Mouse (Mus musculus) frontal cortex, postnatal 14 days (tissue): ENCODE data around the gene Cd3e.
"Not testable (repeated sequence)": the region's sequence is repeated elsewhere in the genome, so short reads cannot be mapped to it uniquely, and the experiment has no call there.

ENCODE experiments used
- DNase-seq, 2 experiments: peaks; one replicate each; pipeline ENCODE4 v3.0.0; 2022; ENCODE audit warnings: low spot score in 2 of 2

Cd3e gene

DNA sequence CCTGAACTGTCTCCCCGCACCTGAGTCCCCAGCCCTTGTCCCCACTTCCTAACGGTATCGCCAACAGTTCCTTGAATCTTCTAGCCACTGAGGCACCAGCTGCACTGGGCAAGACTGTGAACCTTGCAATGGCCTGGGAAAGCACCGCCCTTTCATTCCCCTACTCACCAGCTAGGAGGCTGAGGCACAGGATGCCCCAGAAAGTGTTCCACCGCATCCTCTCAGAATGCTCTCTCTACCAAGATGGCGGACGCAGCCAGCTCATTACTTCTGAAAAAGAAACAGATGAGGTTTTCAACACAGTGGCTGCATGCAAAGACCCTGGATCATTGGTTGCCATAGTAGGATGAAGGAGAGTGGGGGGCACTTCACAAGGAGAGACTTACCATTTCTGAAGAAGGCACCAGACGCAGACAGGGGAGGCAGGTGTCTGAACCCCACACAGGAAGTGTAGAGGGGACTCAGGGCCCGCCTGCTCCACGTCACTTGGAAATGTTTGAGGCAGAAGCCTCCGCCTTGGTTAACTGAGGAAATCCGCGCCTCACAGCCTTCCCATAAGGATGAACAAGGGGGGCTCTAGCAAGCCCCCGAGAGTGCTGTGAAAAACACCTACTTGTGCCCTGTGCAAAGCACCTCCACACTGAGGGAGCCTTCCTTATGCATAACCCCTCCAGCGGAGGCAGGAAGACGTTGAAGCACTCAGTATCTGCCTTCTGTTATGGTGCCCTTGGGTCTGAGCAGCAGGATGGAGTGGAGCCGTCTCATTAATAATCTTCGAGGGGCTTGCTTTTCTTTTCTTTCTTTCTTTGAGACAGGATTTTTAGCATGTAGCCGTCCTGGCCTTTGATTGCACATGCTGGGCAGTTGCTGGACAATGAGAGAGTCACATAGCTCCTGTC is at the start of gene Cd3e:
Gene Cd3e, minus strand, starts transcription at position 448 of the 899 bp plus-strand sequence.
- no peak for DNase-seq

DNA sequence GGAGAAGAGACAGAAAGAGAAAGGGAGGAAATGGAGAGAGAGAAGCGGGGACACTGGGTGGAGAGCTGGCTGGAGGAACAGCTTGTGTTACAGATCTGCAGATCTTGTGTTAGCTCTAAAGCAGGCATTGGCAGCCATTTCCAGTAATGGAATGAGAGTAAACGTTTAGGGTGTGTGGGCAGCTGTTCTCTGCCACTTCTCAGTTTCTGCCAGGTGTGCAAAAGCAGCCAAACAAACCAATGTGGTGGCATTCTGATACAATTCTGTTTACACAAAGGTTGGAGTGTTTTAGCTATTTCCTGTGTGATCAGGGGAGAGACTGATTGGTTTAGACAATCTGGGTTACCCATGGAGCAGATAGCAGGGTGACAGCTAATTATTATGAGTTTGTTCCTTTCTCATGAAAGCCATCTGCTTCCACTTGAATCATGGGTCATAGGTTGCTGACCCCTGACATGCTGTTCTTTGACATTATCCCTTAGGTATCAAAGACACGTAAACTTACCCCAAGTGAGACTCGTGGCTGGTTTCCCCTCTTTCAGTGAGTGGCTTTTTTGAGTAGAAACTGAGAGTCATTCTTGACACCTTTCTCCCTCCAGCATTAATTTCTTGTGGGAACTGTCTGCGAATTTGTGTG is 49.0 kb upstream of the Cd3e start:
- no peak for DNase-seq

DNA sequence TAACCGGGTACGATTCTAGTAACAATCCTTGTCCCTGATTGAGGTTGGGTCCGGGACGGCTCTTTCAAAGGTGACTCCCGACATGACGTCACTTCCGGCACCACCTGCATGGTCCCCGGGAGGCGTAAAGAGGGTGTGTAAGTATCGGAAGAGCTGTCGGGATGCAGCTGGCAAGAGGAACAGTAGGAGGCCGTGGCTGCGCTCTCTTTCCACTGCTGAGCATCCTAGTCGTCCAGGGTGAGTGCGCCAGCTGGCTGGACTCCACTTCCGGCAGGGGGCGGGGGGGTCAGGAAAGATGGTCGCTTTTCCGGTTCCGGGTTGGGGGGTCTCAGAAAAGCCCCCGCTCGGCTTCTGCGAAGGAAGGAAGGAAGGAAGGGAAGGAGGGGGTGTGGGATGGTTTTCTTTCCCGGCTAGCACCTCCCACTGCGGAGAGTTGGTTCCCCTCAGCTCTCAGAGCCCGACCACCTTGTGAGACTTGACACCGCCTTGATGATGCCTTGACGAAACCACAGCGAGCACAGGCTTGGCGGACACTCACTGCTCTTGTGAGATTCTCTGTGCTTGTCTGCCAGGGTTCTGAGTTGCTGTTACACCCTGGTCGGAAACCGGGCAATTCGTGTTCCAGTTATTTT is 45.8 kb upstream of the Cd3e start, which contains the start of gene Mpzl3:
Gene Mpzl3, plus strand, starts transcription at position 105 of the 632 bp plus-strand sequence.
- DNase-seq: peak; percentile 79 to 83

DNA sequence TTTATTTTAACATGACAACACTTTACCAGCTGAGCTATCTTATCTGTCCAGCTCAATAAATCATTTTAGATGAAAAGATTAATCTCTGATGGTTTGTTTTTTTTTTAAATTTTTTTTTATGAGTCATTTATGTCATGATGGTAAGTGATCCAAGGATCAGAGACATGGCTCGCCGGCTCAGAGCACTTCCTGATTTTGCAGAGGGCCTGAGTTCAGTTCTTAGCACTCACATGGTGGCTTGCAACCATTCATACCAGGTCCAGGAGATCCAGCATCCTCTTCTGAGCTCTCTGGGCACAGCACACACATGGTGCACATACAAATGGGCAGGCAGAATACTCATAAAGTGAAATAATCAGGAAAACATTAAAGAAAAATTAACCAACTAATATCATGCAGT is 40.9 kb upstream of the Cd3e start:
- no peak for DNase-seq

DNA sequence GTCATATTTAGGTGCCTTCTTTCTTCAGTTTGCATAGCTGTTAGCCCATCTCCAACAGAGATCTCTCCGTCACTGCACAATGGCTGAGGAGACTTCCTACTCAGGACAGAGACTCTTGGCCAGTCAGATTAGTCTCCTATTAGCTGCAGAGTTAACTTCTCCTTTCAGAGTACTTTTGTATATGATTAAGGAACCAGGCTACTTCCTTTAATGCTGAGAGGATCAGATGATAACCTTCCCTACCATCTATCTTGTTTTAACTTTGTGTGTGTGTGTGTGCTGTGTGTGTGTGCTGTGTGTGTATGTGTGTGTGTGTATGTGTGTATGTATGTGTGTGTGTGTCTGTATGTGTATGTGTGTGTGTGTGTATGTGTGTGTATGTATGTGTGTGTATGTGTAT is 40.3 kb upstream of the Cd3e start:
- DNase-seq: no peak

DNA sequence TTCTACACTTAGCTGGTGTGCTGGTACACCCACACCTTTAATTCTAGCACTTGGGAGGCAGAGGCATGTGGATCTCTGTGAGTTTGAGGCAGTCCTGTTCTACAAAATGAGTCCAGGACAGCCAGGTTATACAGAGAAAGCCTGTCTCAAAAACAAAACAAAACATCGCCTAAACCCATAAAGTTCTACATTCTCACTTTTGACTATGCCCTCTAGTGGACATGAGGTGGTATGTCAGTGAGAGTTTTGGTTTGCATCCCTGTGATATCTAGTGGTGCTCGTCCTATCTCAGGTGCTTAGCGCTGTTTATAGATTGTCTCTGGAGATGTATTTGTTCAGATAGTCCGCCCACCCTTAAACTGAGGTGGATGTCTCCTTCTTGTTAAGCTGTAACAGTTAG is 39.1 kb upstream of the Cd3e start:
- peak in 1 of 2 experiments; percentile 5 for DNase-seq

DNA sequence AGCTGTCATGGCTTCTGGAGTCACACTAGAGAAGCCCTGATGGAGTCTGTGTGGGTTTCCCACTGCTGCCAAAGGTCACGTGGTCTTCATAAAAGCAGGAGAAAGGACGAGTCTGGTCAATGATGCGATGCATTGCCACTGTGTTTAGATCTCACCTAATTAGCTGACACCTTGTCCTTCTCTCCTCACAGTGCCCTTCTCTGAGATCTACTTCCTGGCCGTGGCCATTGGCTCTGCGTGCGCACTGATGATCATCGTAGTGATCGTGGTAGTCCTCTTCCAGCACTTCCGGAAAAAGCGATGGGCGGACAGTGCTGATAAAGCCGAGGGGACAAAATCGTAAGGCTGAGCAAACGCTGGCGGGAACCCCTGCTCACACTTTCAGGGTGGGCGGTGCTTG is 37.5 kb upstream of the Cd3e start:
- DNase-seq: no peak

DNA sequence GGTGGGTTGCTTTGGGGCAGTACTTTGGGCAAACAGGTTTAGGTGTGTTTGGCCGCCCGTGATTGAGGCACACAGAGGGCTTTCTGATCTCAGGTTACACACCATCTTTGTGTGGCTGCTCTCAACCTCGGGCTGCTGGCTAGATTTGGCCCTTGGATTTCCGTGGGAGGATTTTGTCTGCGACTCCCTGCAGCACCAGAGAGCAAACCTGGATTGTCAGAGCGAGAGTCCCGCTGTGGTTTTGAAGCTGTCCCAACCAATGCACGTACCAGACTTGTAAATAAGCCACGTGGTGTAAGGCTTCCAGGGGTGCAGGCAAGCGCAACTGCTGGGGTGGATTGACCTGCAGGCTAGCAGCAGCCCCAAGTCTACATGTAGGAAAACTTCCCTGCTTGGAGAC is 33.5 kb upstream of the Cd3e start:
- DNase-seq: no peak

DNA sequence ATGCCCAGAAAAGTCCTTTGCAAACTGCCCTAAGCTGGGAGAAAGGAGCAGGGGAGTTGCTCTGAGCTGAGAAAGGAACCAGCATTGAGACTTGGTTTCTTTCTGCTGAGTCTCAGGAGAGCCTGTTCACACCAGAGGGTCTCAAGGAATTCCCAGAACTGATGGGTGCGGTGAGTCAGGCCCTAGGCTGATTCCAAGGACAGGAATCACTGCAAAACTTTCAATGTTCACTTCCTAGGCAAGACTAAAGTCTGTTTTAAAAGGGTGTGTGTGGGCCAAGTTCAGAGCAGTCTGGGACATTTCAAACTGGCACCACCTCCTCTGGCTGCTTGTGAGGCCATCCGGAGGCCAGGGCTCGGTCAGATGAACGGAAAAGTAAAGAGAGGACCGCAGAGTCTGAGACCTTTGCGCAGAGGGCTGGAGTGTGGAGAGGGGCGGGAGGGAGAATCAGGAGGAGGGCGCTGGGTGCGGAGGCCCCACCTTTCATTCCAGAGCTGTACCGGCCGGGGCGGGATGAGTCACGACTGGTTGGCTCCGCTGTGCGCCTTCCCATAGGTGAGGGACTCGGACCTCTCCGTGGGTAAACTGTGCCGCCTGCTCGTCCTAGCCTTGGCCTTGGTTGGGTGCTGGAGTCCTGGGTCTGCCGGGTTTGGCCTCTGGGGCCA is 32.8 kb upstream of the Cd3e start:
- no peak for DNase-seq

DNA sequence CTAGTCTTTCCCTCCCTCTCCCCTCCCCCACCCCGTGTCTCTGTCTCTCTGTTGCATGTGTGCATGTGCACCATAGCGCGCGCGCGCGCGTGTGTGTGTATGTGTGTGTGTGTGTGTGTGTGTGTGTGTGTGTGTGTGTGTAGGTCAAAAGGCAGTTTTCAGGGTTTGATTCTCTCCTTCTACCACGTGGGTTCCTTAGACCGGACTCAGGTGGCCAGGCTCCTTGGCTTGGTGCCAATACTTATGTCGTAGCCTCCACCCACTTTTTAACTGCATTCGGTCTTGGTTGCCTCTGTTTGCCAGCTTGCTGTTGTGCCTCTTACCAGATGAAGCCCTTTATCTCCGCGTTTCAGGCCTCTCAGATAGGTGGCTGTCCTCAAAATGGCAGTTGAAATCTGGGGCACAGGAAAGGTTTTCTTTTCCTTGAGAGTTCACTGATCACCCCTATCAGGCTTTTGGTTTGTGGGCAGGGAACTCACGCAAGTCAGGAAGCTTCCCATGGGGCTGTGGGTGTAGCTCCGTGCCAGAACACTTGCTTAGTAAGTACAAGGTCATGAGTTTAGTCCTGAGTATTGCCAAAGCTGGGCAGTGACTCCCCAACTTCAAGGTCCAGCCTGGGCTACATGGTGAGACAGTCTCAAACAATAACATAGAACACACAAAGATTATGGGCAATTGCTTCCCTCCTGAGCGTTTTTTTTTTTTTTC is 31.9 kb upstream of the Cd3e start:
- DNase-seq: no peak

DNA sequence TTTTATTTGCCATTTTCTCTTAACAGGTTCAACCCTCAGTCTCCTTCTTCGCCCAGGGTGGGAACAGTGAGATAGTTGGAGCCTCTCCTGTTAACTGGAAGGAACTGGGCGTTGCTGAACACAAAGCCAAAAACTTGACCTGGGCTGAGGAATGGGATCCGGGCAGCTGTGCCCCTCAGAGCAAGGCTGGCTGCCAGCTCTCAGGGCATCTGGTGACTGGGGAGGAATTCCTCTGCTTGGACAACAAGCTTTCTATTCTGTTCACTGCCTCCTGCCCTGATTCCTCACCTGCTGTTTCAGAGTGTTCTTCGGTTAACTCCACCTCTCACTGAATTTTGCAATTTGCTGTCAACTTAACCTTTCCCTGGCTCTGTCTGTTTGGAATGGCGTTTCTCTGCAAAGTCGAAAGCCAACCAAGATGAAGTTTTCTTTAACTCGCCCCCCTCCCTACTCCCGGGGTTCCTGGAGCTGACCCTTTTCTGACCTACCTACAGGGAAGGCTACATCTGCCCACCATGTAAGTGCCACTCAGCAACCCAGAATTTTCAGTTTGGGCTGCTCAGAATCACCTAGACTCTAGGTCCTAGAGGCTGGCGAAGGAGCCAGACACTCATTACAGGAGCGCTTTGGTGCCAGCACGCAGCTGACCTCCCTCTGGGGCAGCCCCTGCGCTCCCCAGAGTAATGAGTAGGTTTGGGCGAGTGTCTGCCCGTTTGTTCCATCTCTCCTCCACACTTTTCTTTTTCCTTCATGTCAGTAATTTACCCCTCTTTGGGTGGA is 30.8 kb upstream of the Cd3e start:
- no peak for DNase-seq

DNA sequence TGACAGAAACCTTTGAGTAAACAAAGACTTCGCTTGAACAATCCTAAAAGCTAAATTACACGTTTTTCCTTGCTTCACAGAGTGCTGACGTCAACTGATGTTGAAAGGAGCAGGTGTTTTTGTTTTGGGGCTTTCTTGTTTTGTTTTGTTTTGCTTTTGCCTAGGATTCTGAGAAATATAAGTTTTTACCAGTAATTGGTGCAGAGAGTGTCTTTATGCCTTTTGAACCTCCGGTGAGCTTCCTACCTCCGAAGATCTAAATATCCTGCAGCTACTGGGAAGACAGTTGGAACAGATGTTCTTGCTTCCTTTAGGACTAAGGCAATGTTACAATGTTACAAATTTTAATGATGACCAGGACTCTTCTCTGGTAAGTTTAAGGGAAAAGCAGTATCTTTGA is 30.1 kb upstream of the Cd3e start, which contains the start of gene Mpzl2:
Gene Mpzl2, plus strand, starts transcription at position 301 of the 400 bp plus-strand sequence.
- DNase-seq: no peak

DNA sequence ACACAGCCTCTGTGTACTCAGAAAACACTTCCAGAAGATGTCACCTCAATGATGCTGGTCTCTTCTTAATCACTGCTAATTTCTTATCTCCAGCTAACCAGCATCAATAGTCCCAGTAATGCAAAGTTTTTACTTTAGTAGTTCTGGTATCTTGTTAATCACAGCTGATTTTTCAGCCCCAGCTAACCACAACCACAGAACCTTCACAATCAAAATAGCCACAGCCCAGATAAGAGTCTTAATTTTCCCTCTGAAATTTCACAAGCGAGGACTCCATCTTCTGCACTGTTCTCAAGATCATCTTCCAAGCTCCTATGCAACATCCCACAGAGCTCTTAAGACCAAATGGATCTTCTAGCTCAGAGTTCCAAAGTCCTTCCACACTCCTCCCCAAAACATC is 28.4 kb upstream of the Cd3e start:
- DNase-seq: not testable (repeated sequence)

DNA sequence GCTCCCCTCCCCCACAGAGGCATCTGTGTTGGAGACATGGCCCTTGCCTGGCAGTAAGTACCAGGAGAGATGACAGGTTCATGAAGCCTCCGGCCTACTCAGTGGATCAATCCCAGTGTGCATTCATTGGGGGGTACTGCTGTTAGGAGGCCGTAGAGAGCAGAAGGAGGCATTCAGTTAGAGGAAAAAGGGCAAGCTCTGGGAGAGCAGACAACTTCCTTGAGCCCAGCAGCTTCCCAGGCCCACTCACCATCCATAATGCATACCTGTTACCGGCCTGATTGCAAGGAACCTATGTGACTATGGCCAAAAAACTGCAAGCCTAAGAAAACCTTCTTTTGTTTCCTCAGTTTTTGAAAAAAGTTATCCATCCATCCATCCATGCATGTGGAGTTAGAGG is 25.1 kb upstream of the Cd3e start:
- DNase-seq: no peak

DNA sequence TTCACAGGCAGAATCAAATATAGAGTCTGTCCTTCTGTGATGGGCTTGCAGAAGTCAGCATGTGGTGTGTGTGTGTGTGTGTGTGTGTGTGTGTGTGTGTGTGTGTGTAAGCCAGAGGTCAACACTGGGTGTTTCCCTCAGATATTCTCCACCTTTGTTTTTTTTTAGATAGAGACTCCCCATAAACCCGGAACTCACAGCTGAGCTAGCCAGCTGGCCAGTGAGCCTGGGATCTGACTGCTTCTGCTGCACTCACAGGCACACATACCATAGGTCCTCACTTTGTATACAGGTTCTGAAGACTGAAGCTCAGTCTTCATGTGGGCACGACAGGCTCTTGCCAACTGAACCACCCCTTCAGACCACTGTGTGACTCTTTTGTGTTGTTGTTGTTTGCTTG is 22.8 kb upstream of the Cd3e start:
- no peak for DNase-seq

DNA sequence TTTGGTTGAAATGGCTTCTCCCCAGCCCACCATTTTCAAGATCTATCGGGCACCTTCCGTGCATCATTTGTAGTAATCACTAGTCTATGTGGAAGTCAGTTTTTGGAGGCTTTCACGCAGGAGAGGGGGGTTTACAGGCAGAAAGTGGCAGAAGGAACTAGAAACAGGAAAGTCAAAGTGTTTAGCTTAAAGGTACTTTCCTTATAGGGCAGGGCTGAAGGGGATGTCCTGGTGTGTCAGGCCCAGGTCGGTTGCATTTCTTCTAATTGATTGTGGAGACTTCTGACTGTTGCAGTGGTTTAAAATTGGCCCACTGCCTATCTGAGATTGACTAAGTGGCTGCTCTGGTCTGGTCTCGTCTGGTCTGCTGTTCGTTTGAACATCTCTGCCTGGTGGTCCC is 20.9 kb upstream of the Cd3e start:
- DNase-seq: no peak

DNA sequence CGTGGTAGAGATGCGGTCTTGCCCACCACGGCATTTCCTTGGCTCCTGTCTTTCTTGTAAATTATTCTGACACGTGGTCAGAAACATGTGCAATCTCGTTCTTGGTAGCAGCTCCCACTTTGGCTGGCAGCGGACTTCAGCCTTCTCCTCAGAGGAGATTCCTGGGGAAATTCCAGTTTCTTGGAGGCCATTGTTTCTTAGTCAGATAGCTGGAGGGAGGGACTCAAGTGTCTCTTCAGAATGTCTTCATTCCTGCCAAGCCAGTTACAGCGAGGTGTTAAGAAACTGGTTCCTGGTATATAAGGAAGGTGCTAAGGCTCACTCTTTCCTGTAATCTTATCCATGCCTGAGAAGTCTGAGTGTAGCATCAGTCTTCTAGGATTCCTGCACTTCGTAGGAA is 17.9 kb upstream of the Cd3e start:
- no peak for DNase-seq

DNA sequence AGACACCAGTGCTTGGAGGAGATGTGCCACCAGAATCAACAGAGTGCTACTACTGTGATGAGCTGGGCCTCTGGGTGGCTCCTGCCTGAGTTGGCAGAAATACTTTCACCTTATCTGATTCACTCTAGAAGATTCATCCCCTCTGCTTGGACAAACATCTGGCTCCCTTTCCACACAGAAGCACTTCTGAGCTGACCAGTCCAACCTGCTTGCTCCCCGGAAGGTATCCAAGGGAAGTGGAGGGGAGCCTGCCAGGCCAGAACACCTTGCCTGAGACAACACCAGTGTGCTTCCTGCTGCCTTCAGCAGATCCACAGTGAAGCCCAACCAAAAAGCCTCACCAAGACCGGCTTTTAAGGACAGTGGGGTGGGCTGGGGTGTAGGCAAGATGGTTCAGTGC is 14.8 kb upstream of the Cd3e start:
- DNase-seq: no peak

DNA sequence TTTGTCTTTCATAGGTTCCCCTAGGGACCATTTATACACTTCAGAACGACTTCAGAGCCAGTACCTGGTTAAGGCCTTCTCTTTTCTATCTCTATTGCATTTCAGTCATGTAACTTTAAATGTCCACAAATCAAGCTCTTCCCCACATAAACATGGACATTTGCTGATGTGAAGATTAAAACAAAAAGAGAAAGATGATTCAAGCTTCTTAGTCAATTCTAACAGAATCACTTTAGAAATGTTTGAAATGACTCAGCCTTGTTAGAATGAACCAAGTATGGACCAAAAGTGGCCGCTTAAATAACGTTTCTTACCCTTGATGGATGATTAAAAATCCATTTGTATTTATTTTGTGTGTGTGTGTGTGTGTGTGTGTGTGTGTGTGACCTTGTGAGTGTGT is 14.2 kb upstream of the Cd3e start:
- DNase-seq: no peak

DNA sequence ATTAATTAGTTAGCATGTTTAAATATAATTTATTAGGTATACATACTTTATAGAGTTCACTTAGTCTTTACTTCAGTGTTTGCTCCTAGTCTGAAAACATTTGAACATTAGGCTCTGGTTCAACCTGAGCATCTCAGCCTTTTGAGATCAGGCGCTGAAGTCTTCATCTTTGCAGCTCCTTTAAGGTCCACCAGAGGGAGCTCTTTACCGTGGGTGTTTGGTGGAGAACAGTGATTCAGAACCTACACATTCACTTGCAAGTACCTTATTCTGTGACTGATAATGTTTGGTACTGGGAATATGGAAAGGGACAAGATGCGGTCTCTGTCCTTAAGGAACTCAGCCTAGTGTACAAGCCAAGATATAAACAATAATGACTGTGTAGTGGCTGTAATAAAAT is 13.4 kb upstream of the Cd3e start:
- peak in 1 of 2 experiments; percentile 30 for DNase-seq

DNA sequence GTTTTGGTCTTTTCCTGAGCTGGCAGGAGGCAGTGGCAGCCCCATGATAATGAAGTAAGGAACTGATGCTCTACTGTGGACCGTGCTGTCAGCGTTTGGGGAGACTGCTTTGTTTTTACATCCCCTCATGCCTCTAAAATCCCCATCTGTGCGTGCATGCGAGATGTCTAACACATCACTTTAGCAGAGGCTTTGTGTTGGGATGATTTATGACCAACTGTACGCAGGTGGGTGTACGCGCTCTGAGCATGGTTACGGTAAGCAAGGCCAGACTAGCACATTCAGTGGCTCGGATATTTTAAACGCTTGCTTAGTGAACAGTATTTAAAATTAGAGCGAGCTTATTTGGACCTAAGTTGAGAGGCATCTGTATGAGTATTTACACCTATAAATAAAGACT is 8.6 kb upstream of the Cd3e start:
- DNase-seq: no peak
